Mouse (Mus musculus) kidney, embryonic 16.5 days (tissue): Measurements from ENCODE around the gene Apobec4. TPM values are rescaled to one million over a fixed set of nuclear protein-coding genes. Genes with fewer than 3 reads are reported as not detected.
"Not testable (repeated sequence)": the region's sequence is repeated elsewhere in the genome, so short reads cannot be mapped to it uniquely, and the experiment has no call there.

Source experiments
- ATAC-seq: fragments of 200-750 bp; cut with Nextera tagmentation; 2 replicates; pipeline ENCODE4 v1.8.0; 2017; ENCODE audit warnings: moderate TSS enrichment; ENCODE audit not compliant: low FRiP score, low TSS enrichment
- H3K27ac ChIP-seq: fragments of 300-500 bp; sonication (generic); 2 replicates; pipeline ENCODE4 v1.5.1; 2014; ENCODE audit warnings: low read length
- H3K27me3 ChIP-seq: fragments of 300-500 bp; sonication (generic); 2 replicates; pipeline ENCODE4 v1.6.1; 2014; ENCODE audit warnings: low read length, control low read depth, mixed read lengths; ENCODE audit not compliant: insufficient read depth
- H3K36me3 ChIP-seq: fragments of 300-500 bp; sonication (generic); 2 replicates; pipeline ENCODE4 v1.6.1; 2014; ENCODE audit warnings: low read length, control low read depth, mixed read lengths; ENCODE audit not compliant: insufficient read depth
- H3K4me1 ChIP-seq: fragments of 300-500 bp; sonication (generic); 2 replicates; pipeline ENCODE4 v1.6.1; 2014; ENCODE audit warnings: low read length, control low read depth, mixed read lengths; ENCODE audit not compliant: insufficient read depth
- H3K4me2 ChIP-seq: fragments of 300-500 bp; sonication (generic); replicated peaks from 2 replicates; pipeline ENCODE4 v1.6.1; 2014; ENCODE audit warnings: low read depth, low read length
- H3K4me3 ChIP-seq: fragments of 300-500 bp; sonication (generic); 2 replicates; pipeline ENCODE4 v1.5.1; 2014; ENCODE audit warnings: mild to moderate bottlenecking, low read length
- H3K9ac ChIP-seq: fragments of 300-500 bp; sonication (generic); replicated peaks from 2 replicates; pipeline ENCODE4 v1.6.1; 2014; ENCODE audit warnings: low read length
- H3K9me3 ChIP-seq: fragments of 300-500 bp; sonication (generic); 2 replicates; pipeline ENCODE4 v1.6.1; 2016; ENCODE audit warnings: low read length, control low read depth
- WGBS: fragments of 180-500 bp; shearing (Covaris S2); extraction: QIAGEN DNeasy Blood & Tissue Kit; methylation state at CpG from one replicate; pipeline ENCODE4 v1.1.7; 2014; 5-methylcytosine and 5-hydroxymethylcytosine counted together
- polyA plus RNA-seq: library from polyadenylated mRNA; unstranded; fragments of >200 nt; fragmentation: Nextera tagmentation; extraction: Ambion mirVana; gene quantifications from 2 replicates; pipeline ENCODE4 v1.2.1, GENCODE M21; 2015

The Apobec4 gene
- polyA plus RNA-seq, 1 experiment from 2014 or later = not detected

- no peak for ATAC-seq
- Histone ChIP-seq H3K4me3 (no peak overlapping the region), H3K4me1 (peaks cover 6% of the 10 kb centered on the region; the same call in 1 of the 2 replicates), H3K9me3 (no peaks in the 10 kb centered on the region), H3K9ac (no peak overlapping the region), H3K27ac (no peak overlapping the region), H3K27me3 (peaks cover 9% of the 10 kb centered on the region), H3K4me2 (no peak overlapping the region), H3K36me3 (no peaks in the 10 kb centered on the region)
- 84% methylated on average over 2 of the region's 2 CpGs for WGBS
Observed at GRCm38 (mm10) chr1:152761791-152762190, 11.4 kb downstream of the Apobec4 start.

DNA sequence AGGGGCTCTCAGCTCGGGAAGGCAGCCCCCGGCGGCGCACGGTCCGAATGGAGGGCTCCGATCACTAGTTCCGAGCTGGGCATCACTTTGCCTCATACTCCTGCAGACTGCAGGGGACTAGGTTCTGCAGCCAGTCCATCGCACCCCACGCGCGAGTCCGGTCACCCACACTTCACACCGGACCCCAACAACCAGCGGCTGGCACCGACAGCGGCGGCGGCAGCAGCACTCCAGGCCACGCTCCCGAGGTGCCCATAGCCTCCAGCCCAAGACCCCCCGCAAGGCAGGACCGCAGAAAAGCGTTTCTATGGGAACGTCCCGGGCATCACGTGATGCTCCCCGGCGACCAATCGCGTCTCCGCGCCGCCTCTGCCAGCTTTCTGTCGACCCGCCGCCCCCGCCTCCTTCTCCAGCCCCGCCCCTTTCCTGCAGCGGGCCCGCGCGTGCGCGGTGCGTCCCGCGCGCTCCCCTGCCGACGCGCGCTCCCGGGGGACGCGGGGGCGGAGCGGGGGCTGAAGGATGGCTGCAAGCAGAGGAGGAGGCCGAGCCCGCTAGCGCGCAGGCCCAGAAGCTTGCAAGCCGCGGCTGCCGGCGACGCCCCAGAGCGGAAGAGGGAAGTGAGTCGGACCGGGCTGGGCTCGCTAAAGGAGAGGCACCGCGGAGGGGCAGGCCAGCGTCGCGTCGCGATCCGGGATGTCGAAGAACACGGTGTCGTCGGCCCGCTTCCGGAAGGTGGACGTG, 15.9 kb downstream of the Apobec4 start, which contains the start of the genes Rgl1 and Arpc5:
Gene Rgl1 (minus strand): TSS at position 320 of the 741 bp plus-strand sequence.
Gene Arpc5 (plus strand): TSS at position 511 of the 741 bp plus-strand sequence.
- Histone ChIP-seq H3K9me3 (no peaks in the 10 kb centered on the region), H3K9ac (peak within 1 kb of the TSS; percentile 97), H3K36me3 (peaks cover 11% of the 10 kb centered on the region), H3K4me2 (peak within 1 kb of the TSS; percentile 97), H3K27ac (peak within 1 kb of the TSS; percentile 89), H3K27me3 (peaks cover 9% of the 10 kb centered on the region), H3K4me1 (peaks cover 12% of the 10 kb centered on the region; the same call in 1 of the 2 replicates), H3K4me3 (peak within 1 kb of the TSS; percentile 98)
- ATAC-seq = peak; percentile 99
- WGBS = under 1% methylated on average over 85 of the region's 86 CpGs

- no peaks in the 10 kb centered on the region for H3K9me3 ChIP-seq
- peak overlapping the region; percentile 89 for H3K27ac ChIP-seq
- H3K36me3 ChIP-seq = peaks cover 16% of the 10 kb centered on the region
- 1% methylated on average over 60 of the region's 60 CpGs for WGBS
- H3K9ac ChIP-seq = peak overlapping the region; percentile 97
- H3K4me1 ChIP-seq = peaks cover 12% of the 10 kb centered on the region; the same call in 1 of the 2 replicates
- H3K27me3 ChIP-seq = peaks cover 9% of the 10 kb centered on the region
- peak; percentile 72; the same call in 1 of the 2 replicates for ATAC-seq
- peak overlapping the region; percentile 97 for H3K4me2 ChIP-seq
- peak overlapping the region; percentile 98 for H3K4me3 ChIP-seq
Observed at GRCm38 (mm10) chr1:152766804-152767748, 16.7 kb downstream of the Apobec4 start.

- Histone ChIP-seq H3K4me2 (peak overlapping the region; percentile 97), H3K4me3 (peak overlapping the region; percentile 14; the same call in 1 of the 2 replicates), H3K4me1 (peaks cover 12% of the 10 kb centered on the region; the same call in 1 of the 2 replicates), H3K27me3 (peaks cover 9% of the 10 kb centered on the region), H3K9ac (no peak overlapping the region), H3K9me3 (no peaks in the 10 kb centered on the region), H3K36me3 (peaks cover 22% of the 10 kb centered on the region), H3K27ac (no peak overlapping the region)
- WGBS = 6% methylated on average over 5 of the region's 5 CpGs
- ATAC-seq = no peak
Observed at GRCm38 (mm10) chr1:152767749-152768488, 17.6 kb downstream of the Apobec4 start.

DNA sequence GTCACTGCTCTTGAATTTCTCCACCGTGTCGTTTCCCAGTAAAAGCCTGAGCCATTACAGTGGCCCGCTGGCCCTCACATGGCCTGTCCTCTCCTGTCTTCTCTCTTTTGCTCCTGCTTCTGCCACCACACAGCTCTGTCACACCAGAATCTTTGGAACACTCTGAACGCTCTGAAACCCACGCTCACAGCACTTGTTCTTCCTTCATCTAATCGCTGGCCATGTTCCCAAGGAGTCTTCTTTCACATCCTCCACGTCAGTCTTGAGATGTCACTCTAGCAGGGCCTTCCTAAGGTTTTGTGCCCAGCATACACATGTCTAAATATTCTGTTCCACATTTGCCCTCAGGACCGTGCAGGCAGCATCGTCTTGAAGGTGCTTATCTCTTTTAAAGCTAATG, 20.7 kb downstream of the Apobec4 start:
- Histone ChIP-seq H3K27ac (no peak overlapping the region), H3K9ac (no peak overlapping the region), H3K36me3 (peaks cover 45% of the 10 kb centered on the region), H3K9me3 (no peaks in the 10 kb centered on the region), H3K4me2 (no peak overlapping the region), H3K4me3 (no peak overlapping the region), H3K27me3 (no peaks in the 10 kb centered on the region), H3K4me1 (peaks cover 6% of the 10 kb centered on the region; the same call in 1 of the 2 replicates)
- 90% methylated on average over 9 of the region's 9 CpGs for WGBS
- ATAC-seq = no peak

- H3K27me3 ChIP-seq, H3K9me3 ChIP-seq, H3K4me1 ChIP-seq, H3K4me2 ChIP-seq, ATAC-seq, H3K4me3 ChIP-seq, H3K27ac ChIP-seq, H3K9ac ChIP-seq: not testable (repeated sequence)
- WGBS = 81% methylated on average over 3 of the region's 3 CpGs
- peaks cover 50% of the 10 kb centered on the region for H3K36me3 ChIP-seq
Observed at GRCm38 (mm10) chr1:152774601-152775000, 24.2 kb downstream of the Apobec4 start.

GRCm38 (mm10) chr1:152779071-152779737, 28.9 kb downstream of the Apobec4 start:
- no peaks in the 10 kb centered on the region for H3K27me3 ChIP-seq
- no peak overlapping the region for H3K9ac ChIP-seq
- H3K4me3 ChIP-seq = no peak overlapping the region
- H3K9me3 ChIP-seq = no peaks in the 10 kb centered on the region
- no peak overlapping the region for H3K27ac ChIP-seq
- peaks cover 20% of the 10 kb centered on the region for H3K36me3 ChIP-seq
- ATAC-seq = peak; percentile 87
- no peak overlapping the region for H3K4me2 ChIP-seq
- H3K4me1 ChIP-seq = peaks cover 5% of the 10 kb centered on the region; the same call in 1 of the 2 replicates
- WGBS = 35% methylated on average over 10 of the region's 10 CpGs

- Histone ChIP-seq H3K9me3 (no peaks in the 10 kb centered on the region), H3K9ac (no peak overlapping the region), H3K27ac (no peak overlapping the region), H3K36me3 (no peaks in the 10 kb centered on the region), H3K4me2 (no peak overlapping the region), H3K4me3 (no peak overlapping the region), H3K4me1 (peaks cover 5% of the 10 kb centered on the region; the same call in 1 of the 2 replicates), H3K27me3 (no peaks in the 10 kb centered on the region)
- no peak for ATAC-seq
- 95% methylated on average over 8 of the region's 8 CpGs for WGBS
Observed at GRCm38 (mm10) chr1:152784620-152785019, 34.3 kb downstream of the Apobec4 start.

GRCm38 (mm10) chr1:152785446-152785845, 35.1 kb downstream of the Apobec4 start:
- WGBS = 75% methylated on average over 3 of the region's 3 CpGs
- not testable (repeated sequence) for H3K27ac ChIP-seq, H3K9ac ChIP-seq, H3K4me2 ChIP-seq, H3K4me3 ChIP-seq, H3K4me1 ChIP-seq, H3K36me3 ChIP-seq, ATAC-seq, H3K27me3 ChIP-seq, H3K9me3 ChIP-seq
